Mouse (Mus musculus): ENCODE results near the gene Slc2a9. TPM values are rescaled to one million over a fixed set of nuclear protein-coding genes. Genes with fewer than 3 reads are reported as not detected.

Gene Slc2a9
- polyA plus RNA-seq, 1 experiment from 2014 or later = 2.7 TPM

DNA sequence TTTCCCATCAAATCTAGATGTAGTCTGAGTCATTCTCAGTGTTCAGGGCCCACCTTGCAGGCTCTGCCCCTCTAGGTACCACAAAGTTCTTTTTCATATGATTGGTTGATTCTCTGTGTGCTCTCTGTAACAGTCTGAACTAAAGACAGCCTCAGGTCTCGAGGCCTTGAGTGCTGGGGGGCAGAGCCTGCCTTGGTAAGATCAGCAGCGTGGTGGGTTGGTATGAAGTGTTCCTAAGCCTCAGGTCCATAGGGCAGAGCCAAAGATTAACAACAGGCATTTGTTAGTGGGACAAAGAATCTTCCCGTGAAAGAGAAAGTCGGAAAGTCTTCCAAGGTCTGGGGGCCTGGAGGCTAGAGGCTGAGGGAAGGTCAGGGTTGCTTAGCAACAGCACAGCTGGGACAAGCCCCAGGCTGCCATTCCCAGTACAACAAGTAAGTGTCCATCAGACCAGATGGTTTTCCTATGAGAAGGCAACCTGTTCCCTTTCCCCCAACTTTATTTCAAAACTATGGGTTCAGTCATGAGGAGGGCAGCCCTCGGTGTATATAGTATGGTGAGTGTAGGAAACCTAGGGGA lies 152.5 kb downstream of the Slc2a9 start:
- DNase-seq (ENCODE audit: low read depth, low spot score) = no peak
- ChIA-PET POLR2A (no interaction called here), CTCF (no interaction called here)
- in situ Hi-C loops (cut with MboI; ENCODE audit: low pct_unique_long_range_greater_than_20kb) = no loop called here
- no peak for TF ChIP-seq CTCF (IDR thresholded peaks at IDR 0.05)
- peaks cover 1% of the 10 kb centered on the region for H3K27me3 ChIP-seq
- ATAC-seq = no peak

DNA sequence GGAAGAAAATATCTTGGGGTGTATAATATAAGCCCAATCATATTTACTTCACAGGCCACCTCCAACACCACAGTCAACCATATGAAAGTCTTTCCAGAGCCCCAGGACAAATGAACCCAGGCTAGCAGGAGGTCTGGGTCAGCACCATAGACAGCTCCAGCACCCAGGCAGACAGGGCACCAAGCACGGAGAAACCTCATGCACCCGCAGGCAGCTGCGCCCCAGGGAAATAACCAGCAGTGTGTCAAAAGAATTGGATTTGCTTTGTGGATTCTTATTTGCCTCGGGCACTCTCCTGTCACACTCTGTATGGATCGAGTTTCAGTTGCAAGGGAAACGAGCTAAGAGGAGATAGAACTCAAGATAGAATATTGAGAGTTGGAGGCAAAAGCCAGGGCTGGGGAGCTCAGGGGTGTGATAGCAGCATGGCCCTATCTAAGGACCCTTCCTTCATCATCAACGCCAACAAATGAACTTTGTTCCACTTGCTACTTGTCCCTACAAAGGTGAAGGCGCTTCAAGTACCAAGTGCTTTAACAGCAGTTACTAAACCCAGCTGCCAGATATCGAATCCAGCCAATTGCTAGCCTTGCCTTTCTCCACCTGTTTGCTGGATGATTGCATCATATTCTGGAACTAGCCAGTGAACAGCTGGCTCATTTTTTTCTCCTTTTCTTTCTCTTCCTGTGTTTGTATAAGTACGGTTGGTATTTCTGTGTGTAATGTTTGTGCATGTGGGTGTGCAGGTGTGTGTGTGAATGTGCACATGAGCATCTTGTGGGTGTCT lies 156.1 kb downstream of the Slc2a9 start:
- ChIA-PET POLR2A (no interaction called here), CTCF (interaction anchor here (1.4 kb wide), 1 partner anchor 11 kb away, joined by 3 read pairs; no protein-coding TSS in a partner anchor)
- peaks cover 15% of the 10 kb centered on the region for H3K27me3 ChIP-seq
- no peak for TF ChIP-seq CTCF (IDR thresholded peaks at IDR 0.05)
- ATAC-seq (peak; percentile 80), DNase-seq (ENCODE audit: low read depth, low spot score) (no peak)
- in situ Hi-C loops (cut with MboI; ENCODE audit: low pct_unique_long_range_greater_than_20kb) = no loop called here

- ATAC-seq = no peak
- TF ChIP-seq CTCF (IDR thresholded peaks at IDR 0.05) = no peak
- ChIA-PET POLR2A (no interaction called here), CTCF (no interaction called here)
- no peak for DNase-seq (ENCODE audit: low read depth, low spot score)
- peaks cover 23% of the 10 kb centered on the region for H3K27me3 ChIP-seq
- in situ Hi-C loops (cut with MboI; ENCODE audit: low pct_unique_long_range_greater_than_20kb) = no loop called here
Observed at GRCm38 (mm10) chr5:38343101-38343500, 159.8 kb downstream of the Slc2a9 start.

GRCm38 (mm10) chr5:38334582-38334981 lies 168.4 kb downstream of the Slc2a9 start:
- H3K27me3 ChIP-seq = peaks cover 8% of the 10 kb centered on the region
- peak; percentile 44 for TF ChIP-seq CTCF (IDR thresholded peaks at IDR 0.05)
- in situ Hi-C loops (cut with MboI; ENCODE audit: low pct_unique_long_range_greater_than_20kb) = no loop called here
- DNase-seq (ENCODE audit: low read depth, low spot score) (no peak), ATAC-seq (no peak)
- POLR2A ChIA-PET = interaction anchor here (0.7 kb wide), 1 partner anchor 16 kb away, joined by 3 read pairs; no protein-coding TSS in a partner anchor
- CTCF ChIA-PET = interaction anchor here (0.8 to 2.1 kb wide), 6 partner anchors 26 to 181 kb away, joined by 3 to 11 read pairs (median 3); no protein-coding TSS in a partner anchor

DNA sequence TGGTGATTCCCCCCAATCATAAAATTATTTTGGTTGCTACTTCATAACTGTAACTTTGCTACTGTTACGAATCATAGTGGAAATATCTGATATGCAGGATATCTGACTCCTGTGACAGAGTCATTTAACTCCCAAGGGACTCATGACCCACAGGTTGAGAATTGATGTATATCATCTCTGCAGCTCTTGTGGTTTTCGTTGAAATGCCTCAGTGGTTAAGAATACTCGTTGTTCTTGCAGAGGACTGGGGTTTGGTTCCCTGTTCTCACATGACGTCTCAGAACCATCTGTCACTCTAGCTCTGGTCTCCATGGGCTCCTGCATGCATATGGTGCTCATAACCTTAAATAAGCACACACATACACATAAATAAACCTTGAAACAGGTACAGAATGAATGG lies 169.6 kb downstream of the Slc2a9 start:
- CTCF ChIA-PET = interaction anchor here (1.1 to 1.7 kb wide), 5 partner anchors 15 to 182 kb away, joined by 3 to 4 read pairs (median 3); no protein-coding TSS in a partner anchor
- DNase-seq (ENCODE audit: low read depth, low spot score) (no peak), ATAC-seq (no peak)
- in situ Hi-C loops (cut with MboI; ENCODE audit: low pct_unique_long_range_greater_than_20kb) = no loop called here
- H3K27me3 ChIP-seq = peaks cover 3% of the 10 kb centered on the region
- TF ChIP-seq CTCF (IDR thresholded peaks at IDR 0.05) = no peak
- POLR2A ChIA-PET = no interaction called here

GRCm38 (mm10) chr5:38318966-38319786 lies 183.8 kb downstream of the Slc2a9 start, which contains the start of gene Drd5:
TSS of gene Drd5 (plus strand) at chr5:38319367.
- CTCF ChIA-PET = no interaction called here
- DNase-seq (ENCODE audit: low read depth, low spot score) = no peak
- ATAC-seq = no peak
- POLR2A ChIA-PET = interaction anchor here (0.6 kb wide), 1 partner anchor 16 kb away, joined by 3 read pairs; no protein-coding TSS in a partner anchor
- in situ Hi-C loops (cut with MboI; ENCODE audit: low pct_unique_long_range_greater_than_20kb) = no loop called here
- peaks cover 61% of the 10 kb centered on the region for H3K27me3 ChIP-seq
- TF ChIP-seq CTCF (IDR thresholded peaks at IDR 0.05) = no peak

DNA sequence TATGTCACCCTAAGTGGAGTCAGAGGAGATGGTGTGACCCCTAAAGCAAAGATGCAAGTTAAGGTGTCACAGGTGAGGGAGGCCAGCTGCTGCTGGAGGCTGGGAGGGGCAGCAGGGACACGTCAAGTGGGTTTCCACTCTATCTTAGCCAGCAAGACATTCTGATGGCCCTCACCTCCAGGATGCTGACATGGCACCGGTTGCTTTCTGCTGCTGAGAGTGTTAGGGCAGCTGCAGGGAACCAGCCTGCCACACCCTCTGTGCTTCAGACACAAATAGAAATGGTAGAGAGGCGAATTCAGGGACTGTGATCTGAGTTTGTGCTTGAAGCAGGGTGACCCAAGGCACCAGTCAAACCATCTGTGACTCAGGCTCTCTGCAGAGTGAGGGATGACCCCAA lies 193.1 kb downstream of the Slc2a9 start:
- ChIA-PET POLR2A (no interaction called here), CTCF (interaction anchor here (1.3 to 4.5 kb wide), 4 partner anchors 161 to 275 kb away, joined by 5 to 27 read pairs (median 14); no protein-coding TSS in a partner anchor)
- H3K27me3 ChIP-seq = peaks cover 5% of the 10 kb centered on the region
- no peak for ATAC-seq
- in situ Hi-C loops (cut with MboI; ENCODE audit: low pct_unique_long_range_greater_than_20kb) = loop anchor here (5.0 kb wide), 2 partner anchors 158 to 313 kb away; no protein-coding TSS in a partner anchor
- no peak for DNase-seq (ENCODE audit: low read depth, low spot score)
- no peak for TF ChIP-seq CTCF (IDR thresholded peaks at IDR 0.05)

DNA sequence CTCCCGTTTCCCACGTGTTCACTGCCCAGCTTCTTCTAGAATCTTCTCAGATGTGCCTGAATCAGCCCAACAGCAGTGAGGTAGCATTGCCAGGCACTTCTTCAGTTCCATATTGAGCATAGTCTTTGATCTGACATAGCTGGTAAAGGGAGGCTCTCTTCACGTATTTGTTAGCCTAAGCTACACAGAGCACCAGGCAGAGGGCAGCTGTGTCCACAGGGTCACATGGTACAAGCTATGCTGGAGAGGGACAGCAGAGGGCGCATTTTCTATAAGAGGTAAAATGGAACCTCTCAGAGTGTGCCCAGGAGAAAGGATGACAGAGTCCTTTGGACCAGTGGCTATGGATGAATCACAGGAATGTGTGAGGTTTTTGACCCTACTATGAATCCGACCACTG lies 194.1 kb downstream of the Slc2a9 start:
- POLR2A ChIA-PET = no interaction called here
- peak; percentile 64 for TF ChIP-seq CTCF (IDR thresholded peaks at IDR 0.05)
- ATAC-seq = peak; percentile 49
- H3K27me3 ChIP-seq = peaks cover 5% of the 10 kb centered on the region
- in situ Hi-C loops (cut with MboI; ENCODE audit: low pct_unique_long_range_greater_than_20kb) = loop anchor here (5.0 kb wide), 2 partner anchors 158 to 313 kb away; no protein-coding TSS in a partner anchor
- CTCF ChIA-PET = interaction anchor here (0.7 to 4.5 kb wide), 18 partner anchors 17 to 324 kb away, joined by 3 to 27 read pairs (median 4); partner anchors contain the start of gene Tmem128
- DNase-seq (ENCODE audit: low read depth, low spot score) = no peak

DNA sequence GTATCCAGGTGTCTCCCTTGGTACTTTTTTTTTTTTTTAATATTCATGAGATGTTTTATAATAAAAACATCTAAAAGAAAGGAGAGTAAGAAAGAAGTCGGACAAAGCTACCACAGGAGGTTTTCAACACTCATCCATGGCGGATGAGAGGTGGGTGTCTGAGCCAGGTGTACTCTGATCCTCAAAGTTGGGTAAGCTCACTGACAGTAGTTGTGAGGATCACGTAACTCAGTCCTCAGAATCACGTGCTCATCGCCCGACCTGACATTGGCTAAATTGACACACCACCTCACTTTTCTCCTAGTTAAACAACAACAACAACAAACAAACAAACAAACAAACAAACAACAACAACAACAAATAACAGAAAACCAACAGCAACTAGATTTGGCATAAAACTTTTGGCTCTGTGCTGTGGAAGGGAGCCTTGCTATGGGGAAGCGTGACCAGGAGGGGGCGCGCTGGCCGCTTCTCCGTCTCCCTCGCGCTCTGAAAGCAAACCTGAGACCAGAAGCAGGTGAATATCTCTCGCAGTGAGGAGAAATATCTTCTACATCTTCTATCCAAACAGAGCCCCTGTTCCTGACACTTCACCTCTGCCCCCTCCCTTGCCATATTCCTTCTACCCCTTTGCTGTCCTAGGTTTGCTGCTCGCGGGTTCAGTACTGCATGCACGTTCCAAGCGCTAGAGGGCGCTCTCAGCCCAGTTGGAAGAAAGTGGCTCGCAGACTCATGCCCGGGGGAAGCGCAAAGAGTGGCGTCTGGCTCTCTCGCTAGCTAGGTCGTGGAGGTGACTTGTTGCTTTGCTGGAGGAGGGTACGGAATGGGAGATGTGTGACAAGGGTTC lies 195.5 kb downstream of the Slc2a9 start:
- ChIA-PET CTCF (interaction anchor here (0.6 to 4.5 kb wide), 25 partner anchors 9 to 325 kb away, joined by 3 to 27 read pairs (median 3); partner anchors contain the start of gene Tmem128), POLR2A (no interaction called here)
- peak; percentile 99 for TF ChIP-seq CTCF (IDR thresholded peaks at IDR 0.05)
- DNase-seq (ENCODE audit: low read depth, low spot score) (peak; percentile 60), ATAC-seq (peak; percentile 83)
- in situ Hi-C loops (cut with MboI; ENCODE audit: low pct_unique_long_range_greater_than_20kb) = loop anchor here (5.0 kb wide), 2 partner anchors 160 to 315 kb away; no protein-coding TSS in a partner anchor
- peaks cover 5% of the 10 kb centered on the region for H3K27me3 ChIP-seq

Measured in Patski (cell line).